Mouse (Mus musculus) layer of hippocampus, adult 11-12 months (tissue): Measurements from ENCODE around the gene Plod1.
A peak's percentile ranks its signal among the peaks of the same experiment; 100 is the strongest.

ENCODE experiments used
- DNase-seq: peaks from one replicate; pipeline ENCODE4 v3.0.0; 2022; ENCODE audit warnings: low spot score

Plod1 gene

DNA sequence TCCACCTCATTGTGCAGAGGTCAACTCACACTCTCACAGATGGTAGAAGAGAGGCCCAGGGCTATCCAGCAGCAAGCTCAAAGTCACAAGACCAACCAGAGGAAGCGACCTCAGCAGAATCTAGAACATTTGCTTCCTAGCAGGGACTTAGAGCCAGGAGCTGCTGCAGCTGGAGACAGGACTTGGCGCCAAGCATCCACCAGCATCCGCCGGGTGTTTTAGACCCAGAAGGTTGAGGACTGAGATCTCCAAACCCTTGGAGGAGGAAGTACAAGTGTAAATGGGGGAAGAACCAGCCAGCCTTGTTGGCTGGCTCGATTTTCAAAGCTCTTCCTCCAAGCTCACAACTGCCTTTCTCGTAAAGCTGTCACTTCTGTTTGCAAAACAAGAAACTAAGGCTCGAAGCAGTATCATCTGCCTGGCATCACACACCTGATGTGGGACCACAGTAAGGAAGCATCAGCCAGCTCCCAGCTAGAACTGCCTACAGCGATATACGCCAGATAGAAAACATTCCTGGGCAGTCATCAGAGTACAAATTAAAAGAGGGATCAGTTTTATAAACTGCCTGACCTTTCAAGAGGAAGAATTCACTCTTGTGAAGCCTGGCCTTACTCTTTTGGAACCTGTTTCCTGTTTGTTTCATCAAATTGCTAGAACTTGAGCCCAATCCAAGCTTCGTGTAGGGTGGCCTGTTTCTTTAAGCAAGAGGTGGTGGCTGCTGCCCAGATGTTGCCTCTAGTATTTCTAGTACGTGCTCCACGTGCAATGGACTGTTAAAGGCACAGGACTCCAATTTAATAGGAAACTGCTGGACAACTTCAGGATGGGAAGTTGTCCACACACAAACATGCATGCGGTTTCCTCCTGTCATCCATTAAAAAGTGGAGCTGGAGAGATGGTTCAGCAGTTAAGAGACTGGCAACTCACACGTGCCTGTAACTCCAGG, 1.9 kb upstream of the Plod1 start:
- DNase-seq: no peak

- no peak for DNase-seq
Observed at GRCm38 (mm10) chr4:147937486-147937885, 919 bp upstream of the Plod1 start.

DNA sequence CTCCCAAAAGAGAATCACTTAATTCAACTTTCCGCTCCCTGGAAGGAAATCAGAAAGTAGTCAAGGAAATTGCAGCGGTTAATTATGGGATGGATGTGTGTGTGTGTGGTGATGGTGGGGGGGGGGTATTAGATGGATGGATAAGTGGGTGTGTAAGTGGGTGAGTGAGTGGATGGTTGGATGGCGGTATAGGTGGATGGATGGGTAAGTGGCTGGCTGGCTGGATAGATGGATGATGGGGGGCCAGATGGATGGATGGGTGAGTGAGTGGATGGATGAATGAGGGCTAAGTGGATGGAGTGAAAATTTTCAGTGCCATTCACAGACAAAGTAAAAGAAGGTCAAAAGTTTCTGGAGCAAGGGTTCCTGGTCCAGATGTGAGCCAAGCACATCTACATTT, 454 bp upstream of the Plod1 start:
- no peak for DNase-seq

DNA sequence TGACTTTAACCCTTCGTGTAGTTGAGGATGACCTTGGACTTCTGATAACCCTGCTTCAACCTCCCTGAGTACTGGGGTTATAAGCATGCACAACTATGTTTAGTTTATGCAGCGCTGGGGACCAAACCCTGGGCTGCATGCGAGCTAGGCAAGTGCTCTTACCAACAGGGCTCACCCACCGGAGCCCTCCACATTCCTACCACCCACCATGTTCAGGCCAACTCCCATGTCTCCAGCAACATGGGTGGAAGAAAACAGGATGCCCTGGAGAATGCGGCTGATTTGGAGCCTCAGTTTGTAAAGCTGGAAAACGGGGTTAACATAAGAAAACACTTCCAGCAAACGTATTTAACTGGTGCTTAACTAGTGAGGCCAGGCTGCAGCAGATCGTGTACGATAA, 663 bp downstream of the Plod1 start:
- no peak for DNase-seq

GRCm38 (mm10) chr4:147934611-147935010, 2.0 kb downstream of the Plod1 start:
- DNase-seq: no peak

GRCm38 (mm10) chr4:147934134-147934533, 2.4 kb downstream of the Plod1 start:
- DNase-seq: no peak

GRCm38 (mm10) chr4:147930946-147931345, 5.6 kb downstream of the Plod1 start:
- no peak for DNase-seq

DNA sequence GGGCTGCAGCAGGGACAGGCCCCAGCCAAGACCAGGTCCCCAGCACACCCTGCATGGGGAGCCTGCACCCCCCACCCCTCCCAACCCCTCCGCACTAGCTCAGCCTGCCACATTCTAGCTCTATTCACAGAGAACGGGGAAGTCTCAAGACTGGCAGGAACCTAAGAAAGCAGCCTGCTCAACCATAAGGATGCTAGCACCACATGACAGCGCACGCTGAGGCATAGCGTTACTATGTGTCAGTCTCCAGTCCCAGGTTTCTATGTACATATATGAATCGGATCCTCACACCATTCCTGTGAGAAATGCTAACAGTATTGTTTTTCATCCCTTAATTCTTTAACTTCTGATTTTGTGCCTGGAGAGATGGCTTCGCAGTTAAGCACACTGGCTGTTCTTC, 8.0 kb downstream of the Plod1 start:
- DNase-seq: no peak

DNA sequence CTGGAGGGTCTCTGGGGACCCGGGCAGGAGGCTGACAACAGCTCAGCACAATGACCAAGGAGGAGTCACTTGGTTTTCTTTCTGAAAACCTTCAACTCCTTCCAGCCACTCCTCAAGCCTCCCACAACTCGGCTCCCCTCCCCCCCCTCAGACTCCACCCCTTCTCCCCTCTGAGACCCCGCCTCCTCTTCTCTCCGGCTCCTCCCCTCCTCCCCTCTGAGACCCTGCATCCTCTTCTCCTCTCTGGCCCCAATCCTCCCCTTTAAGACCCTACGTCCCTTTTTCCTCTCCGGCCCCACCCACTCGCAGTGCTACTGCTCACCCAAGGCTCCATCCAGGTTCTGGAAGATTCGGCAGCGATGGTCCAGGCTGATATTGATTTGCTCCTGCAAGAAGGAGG, 8.4 kb downstream of the Plod1 start:
- no peak for DNase-seq

GRCm38 (mm10) chr4:147927705-147928104, 8.9 kb downstream of the Plod1 start:
- no peak for DNase-seq

DNA sequence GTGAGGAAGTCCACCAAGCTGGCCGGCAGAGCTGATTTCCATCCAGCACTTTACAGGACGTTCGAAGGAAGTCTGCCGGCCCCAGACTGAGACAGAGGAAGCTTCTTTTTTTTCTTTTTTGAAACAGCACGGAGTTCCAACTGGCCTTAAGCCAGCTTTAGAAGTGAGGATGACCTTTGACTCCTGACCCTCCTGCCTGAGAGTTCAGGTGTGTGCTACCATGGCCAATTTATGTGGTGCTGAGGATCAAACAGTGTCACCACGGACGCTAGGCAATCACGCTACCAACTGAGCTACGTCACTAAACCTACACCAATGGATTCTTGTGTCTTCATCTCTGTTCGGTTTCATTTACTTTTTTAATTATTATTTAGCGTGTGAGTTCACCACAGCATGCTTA, 14.2 kb downstream of the Plod1 start:
- DNase-seq: no peak

- no peak for DNase-seq
Observed at GRCm38 (mm10) chr4:147920973-147921372, 15.6 kb downstream of the Plod1 start.

DNA sequence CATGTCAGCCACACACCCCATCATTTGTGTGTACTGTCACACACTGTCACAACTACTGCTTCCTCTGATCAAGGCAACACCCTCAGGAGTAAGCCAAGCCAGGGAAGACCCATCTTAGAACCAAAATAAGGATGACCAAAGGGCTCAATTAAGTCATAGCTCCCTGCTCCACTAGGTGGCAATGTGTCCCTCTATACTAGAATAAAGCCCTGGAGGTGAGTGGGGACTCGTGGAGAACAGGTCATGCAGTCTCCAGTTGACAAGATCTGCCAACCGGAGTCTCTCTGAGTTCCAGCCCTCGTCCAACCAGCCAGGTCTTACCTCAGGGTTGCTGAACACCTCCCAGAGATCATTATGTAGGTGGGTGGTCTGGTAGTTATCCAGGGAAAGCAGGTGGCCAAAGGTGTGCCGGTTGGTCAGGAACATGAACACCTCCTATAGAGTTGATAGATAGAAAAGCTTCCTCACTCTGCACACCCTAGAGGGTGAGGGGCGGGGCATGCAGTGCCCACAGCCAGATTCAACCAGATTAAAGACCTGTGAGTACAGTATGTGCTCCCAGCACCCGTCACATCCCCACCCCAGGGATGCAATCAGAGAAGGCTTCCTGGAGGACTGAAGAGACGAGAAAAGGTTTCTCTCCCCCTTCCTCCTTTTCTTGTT, 18.0 kb downstream of the Plod1 start:
- peak; percentile 61 for DNase-seq

GRCm38 (mm10) chr4:147909486-147909885, 27.1 kb downstream of the Plod1 start:
- DNase-seq: no peak

GRCm38 (mm10) chr4:147906230-147906629, 30.3 kb downstream of the Plod1 start:
- DNase-seq: no peak

GRCm38 (mm10) chr4:147905090-147905659, 31.4 kb downstream of the Plod1 start:
- DNase-seq: no peak

GRCm38 (mm10) chr4:147904313-147905089, 32.1 kb downstream of the Plod1 start, which contains the start of gene Mfn2:
Mfn2 (minus strand) TSS chr4:147904704.
- peak; percentile 93 for DNase-seq

DNA sequence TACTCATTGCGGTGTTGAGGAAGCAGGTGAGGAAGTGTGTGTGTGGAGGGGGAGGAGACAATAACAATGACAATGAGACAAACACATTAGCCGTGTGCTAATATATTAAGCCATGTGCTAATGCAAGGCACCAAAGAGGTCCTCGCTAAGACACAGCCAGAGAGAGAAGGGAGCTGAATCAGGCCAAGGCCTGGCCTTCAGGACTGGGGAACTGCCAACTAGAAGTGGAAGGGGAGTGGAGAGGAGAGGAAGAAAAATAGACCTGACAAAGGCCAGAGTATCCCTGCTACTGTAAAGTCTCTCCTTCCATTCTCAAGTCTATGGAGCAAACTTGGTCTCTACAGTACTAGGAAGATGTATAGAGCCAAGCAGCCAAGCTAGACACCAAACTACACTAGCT, 33.0 kb downstream of the Plod1 start:
- no peak for DNase-seq

DNA sequence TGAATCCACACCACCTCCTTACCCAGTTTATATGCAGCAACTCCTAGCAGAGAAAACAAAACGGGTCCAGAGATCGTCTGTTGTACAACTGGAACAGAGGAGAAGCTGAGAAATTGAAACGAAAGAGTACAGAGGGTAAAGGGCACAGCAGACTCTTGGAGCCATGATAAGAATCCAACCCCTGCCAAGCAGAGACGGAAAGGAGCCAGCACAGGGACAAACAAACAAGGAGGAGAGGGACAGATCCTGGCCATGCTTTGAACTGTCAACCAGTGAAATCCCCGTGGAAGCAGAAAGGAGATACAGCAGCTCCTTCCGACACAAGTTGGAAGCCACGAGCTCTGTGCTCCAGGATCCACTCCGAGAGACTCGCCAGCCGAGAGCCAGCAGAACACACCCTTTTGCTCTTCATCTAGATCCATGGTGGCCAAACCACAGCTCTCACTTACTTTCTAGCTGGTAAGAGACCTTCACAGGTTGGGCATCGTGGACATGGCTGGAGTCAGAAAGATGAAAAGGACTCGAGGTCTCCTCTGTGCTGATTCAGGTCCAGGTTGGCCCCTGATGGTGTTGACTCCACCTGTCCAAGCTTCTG, 33.6 kb downstream of the Plod1 start:
- DNase-seq: no peak

- DNase-seq: no peak
Observed at GRCm38 (mm10) chr4:147900452-147900851, 36.1 kb downstream of the Plod1 start.

GRCm38 (mm10) chr4:147897348-147897747, 39.2 kb downstream of the Plod1 start:
- no peak for DNase-seq

DNA sequence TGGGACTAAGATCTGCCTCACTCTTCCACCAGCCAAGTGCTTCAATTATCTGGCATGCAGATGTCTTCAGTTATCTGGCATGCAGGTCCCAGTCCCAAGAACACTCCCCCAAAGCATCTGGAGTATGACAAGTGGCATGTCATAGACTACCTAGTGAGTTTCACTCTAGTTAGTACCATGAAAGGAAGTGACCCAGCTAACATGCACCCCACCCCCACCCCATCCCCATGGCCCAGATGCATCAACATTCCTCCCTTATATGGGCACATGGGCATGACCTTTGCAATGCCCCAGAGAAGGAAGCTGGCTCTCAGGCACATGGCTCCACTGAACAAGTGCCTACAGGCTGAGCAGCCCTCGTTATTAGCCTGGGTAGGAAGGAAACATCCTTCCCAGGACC, 40.2 kb downstream of the Plod1 start:
- DNase-seq: no peak
